Mouse (Mus musculus) urinary bladder, postnatal 4 days (tissue): ENCODE data around the gene Cdk18.

ENCODE experiments used
- DNase-seq, 2 experiments: peaks; one replicate each; pipeline ENCODE4 v3.0.0; 2021 to 2022; ENCODE audit warnings: low spot score in 2 of 2

The Cdk18 gene

DNA sequence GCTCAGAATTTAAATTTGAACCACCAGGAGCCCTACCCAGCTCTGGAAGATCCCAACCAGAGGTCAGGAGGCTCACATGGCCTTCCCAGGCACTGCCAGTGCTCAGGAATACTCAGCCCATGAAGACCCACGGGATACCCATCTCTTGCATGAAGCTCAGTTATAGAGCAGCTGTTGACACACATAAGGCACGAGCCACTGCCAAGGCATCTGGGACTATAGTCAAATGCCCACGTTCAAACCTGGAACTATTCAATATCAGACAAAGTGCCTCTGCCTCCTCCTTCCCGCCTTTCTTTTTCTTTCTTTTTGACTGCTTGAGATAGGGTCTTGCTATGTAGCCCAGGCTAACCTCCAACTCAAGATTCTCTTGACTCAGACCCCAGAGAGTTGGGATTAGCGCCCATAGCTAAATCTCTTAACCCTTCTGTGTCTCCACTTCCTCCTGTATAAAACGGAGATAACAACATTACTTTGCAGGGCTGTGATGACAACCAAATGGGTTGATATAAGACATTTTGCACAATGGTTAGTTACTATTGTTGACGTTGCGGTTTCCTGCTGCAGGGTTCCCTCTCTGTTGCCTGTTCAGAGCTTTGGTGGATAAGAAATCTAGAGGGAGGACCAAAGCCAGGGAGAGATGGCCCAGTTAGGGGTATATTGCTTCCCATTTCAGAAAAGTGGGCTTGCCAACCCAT is 73.9 kb downstream of the Cdk18 start:
- no peak for DNase-seq

DNA sequence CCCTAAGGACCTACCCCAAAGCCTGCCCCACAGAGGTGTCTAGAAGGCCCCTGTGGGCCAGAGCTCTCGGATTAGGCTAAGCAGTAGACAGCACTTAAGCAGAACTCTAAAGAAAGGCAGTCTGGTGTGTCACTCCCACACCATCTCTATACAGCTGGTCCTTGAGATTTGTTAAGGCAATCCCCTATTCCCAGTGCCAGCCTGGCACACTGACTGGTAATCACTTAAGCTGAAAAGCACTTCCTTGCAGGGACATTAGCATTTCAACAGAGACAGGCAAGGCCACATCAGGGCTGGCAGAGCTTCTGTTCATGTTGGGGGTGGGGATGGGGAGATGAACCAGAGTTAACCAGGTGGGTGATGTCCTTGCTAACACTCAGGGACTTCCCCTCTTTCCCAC is 74.5 kb downstream of the Cdk18 start:
- no peak for DNase-seq

DNA sequence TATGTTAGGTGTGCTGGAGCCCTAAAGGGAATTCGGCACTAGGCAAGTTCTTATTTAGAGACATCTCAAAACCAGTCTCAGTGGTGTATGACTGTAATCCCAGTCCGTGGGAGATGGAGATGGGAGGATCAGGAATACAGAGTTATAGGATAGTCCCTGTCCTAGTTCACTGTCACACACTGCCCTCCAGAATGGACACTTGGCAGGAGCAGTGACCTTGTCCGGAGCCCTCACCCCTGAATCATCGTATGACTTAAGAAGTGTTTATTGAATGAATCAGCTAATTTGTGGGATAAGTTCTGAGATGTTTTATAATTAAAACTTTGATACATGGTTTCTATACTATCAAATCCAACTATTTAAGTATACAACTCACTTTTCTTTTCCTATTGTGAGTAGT is 76.4 kb downstream of the Cdk18 start:
- no peak for DNase-seq
